Mouse (Mus musculus): ENCODE data around the gene Mroh8.

GRCm38 (mm10) chr2:157187223-157187622, 92.1 kb downstream of the Mroh8 start:
- TF ChIP-seq CTCF (IDR thresholded peaks at IDR 0.05; ENCODE audit: low read depth, low read length) (no peak), POLR2A (IDR thresholded peaks at IDR 0.05; ENCODE audit: borderline replicate concordance, low read depth, low read length) (no peak)

All from bone marrow macrophage, adult 2 months (primary cell).